Mouse (Mus musculus) forebrain, postnatal 0 days (tissue): ENCODE results near the gene Rccd1. TPM values are rescaled to one million over a fixed set of nuclear protein-coding genes. Genes with fewer than 3 reads are reported as not detected.

Experiments
- ATAC-seq: fragments of 200-750 bp; cut with Nextera tagmentation; 2 replicates; pipeline ENCODE4 v1.8.0; 2017; ENCODE audit warnings: mild to moderate bottlenecking, moderate library complexity
- DNase-seq: peaks from one replicate; pipeline ENCODE4 v3.0.0-alpha.2; 2015
- H3K27ac ChIP-seq: fragments of 300-500 bp; sonication (generic); 2 replicates; pipeline ENCODE4 v1.5.1; 2014; ENCODE audit warnings: low read depth, mild to moderate bottlenecking, antibody characterized with exemption, low read length, moderate library complexity, mixed read lengths
- H3K27me3 ChIP-seq: fragments of 300-500 bp; sonication (generic); 2 replicates; pipeline ENCODE4 v1.6.1; 2014; ENCODE audit warnings: mild to moderate bottlenecking, low read length, mixed read lengths; ENCODE audit not compliant: insufficient read depth
- H3K36me3 ChIP-seq: fragments of 300-500 bp; sonication (generic); 2 replicates; pipeline ENCODE4 v1.6.1; 2014; ENCODE audit warnings: mild to moderate bottlenecking, moderate library complexity; ENCODE audit not compliant: insufficient read depth
- H3K4me1 ChIP-seq: fragments of 300-500 bp; sonication (generic); 2 replicates; pipeline ENCODE4 v1.6.1; 2014; ENCODE audit warnings: antibody characterized with exemption; ENCODE audit not compliant: insufficient read depth
- H3K4me2 ChIP-seq: fragments of 300-500 bp; sonication (generic); 2 replicates; pipeline ENCODE4 v1.6.1; 2014; ENCODE audit warnings: low read depth, mild to moderate bottlenecking, moderate library complexity
- H3K4me3 ChIP-seq: fragments of 300-500 bp; sonication (generic); 2 replicates; pipeline ENCODE4 v1.5.1; 2014; ENCODE audit warnings: low read depth, low read length, mixed read lengths
- H3K9ac ChIP-seq: fragments of 300-500 bp; sonication (generic); 2 replicates; pipeline ENCODE4 v1.6.1; 2014; ENCODE audit warnings: mild to moderate bottlenecking
- H3K9me3 ChIP-seq: fragments of 300-500 bp; sonication (generic); 2 replicates; pipeline ENCODE4 v1.6.1; 2016; ENCODE audit warnings: low read length
- CTCF ChIP-seq: sonication (generic); IDR thresholded peaks from 2 replicates; pipeline ENCODE4 v1.5.1; 2016; ENCODE audit warnings: antibody characterized with exemption, control low read depth, low read depth
- WGBS: fragments of 180-500 bp; shearing (Covaris S2); extraction: QIAGEN DNeasy Blood & Tissue Kit; methylation state at CpG from one replicate; pipeline ENCODE4 v1.1.7; 2014; 5-methylcytosine and 5-hydroxymethylcytosine counted together
- polyA plus RNA-seq: library from polyadenylated mRNA; unstranded; fragments of >200 nt; fragmentation: Nextera tagmentation; extraction: Ambion mirVana; gene quantifications from 2 replicates; pipeline ENCODE4 v1.2.1, GENCODE M21; 2015
- total RNA-seq: library from RNA; depleted of rRNA; stranded (reverse); fragments of >200 nt; gene quantifications from 2 replicates; pipeline ENCODE4 v1.2.3, GENCODE M21; 2014

The Rccd1 gene
- total and polyA plus RNA-seq, 2 experiments from 2014 or later: 7.0 to 38.9 TPM

DNA sequence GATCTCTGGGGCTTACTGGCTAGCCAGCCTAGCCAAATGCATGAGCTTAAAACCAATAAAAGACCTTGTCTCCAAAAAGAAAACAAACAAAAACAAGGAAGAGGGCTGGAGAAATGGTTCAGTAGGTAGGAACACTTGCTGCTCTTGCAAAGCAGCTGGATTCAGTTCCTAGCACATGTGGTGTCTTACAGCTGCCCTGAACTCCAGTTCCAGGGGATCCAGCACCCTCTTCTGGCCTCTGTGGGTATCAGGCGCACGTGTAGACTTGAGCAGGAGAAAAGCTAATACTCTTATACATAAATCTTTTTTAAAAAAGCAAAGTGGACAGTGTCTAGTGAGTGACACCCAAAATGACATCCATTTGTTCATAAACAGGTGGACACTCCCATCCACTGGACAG, 22.7 kb downstream of the Rccd1 start:
- no peaks in the 10 kb centered on the region for H3K36me3 ChIP-seq

DNA sequence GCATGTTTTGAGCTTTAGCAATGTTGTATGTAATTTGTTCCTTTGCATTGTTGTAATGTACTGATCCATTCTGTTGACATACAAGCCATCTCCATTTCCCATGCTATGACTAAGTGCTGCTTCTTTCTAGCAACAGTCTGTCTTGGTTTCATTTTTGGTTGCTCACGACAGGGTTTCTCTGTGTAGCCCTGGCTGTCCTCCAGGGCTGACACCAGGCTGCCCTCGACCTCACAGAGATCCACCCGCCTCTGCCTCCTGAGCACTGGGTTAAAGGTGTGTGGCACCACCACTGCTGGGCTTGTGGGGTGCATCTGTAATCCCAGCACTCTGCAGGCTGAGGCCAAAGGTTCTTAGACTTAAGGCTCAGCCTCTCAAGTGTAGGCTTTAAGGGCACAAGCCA, 24.7 kb downstream of the Rccd1 start:
- no peak overlapping the region for H3K27ac ChIP-seq
- H3K9ac ChIP-seq: no peak overlapping the region
- no peak for TF ChIP-seq CTCF
- no peaks in the 10 kb centered on the region for H3K36me3 ChIP-seq
- no peak overlapping the region for H3K4me2 ChIP-seq
- 92% methylated on average over 3 of the region's 3 CpGs for WGBS
- ATAC-seq: no peak
- no peaks in the 10 kb centered on the region for H3K9me3 ChIP-seq
- no peaks in the 10 kb centered on the region for H3K4me1 ChIP-seq
- no peak for DNase-seq
- no peak overlapping the region for H3K4me3 ChIP-seq
- H3K27me3 ChIP-seq: no peaks in the 10 kb centered on the region

More for the DNA sequence above, 22.7 kb downstream of the Rccd1 start:
- no peaks in the 10 kb centered on the region for H3K4me1 ChIP-seq
- DNase-seq (no peak), ATAC-seq (no peak)
- no peak overlapping the region for H3K9ac ChIP-seq
- no peaks in the 10 kb centered on the region for H3K27me3 ChIP-seq
- no peak overlapping the region for H3K27ac ChIP-seq
- H3K4me2 ChIP-seq: no peak overlapping the region
- 88% methylated on average over 2 of the region's 2 CpGs for WGBS
- no peak for TF ChIP-seq CTCF
- no peaks in the 10 kb centered on the region for H3K9me3 ChIP-seq
- no peak overlapping the region for H3K4me3 ChIP-seq

DNA sequence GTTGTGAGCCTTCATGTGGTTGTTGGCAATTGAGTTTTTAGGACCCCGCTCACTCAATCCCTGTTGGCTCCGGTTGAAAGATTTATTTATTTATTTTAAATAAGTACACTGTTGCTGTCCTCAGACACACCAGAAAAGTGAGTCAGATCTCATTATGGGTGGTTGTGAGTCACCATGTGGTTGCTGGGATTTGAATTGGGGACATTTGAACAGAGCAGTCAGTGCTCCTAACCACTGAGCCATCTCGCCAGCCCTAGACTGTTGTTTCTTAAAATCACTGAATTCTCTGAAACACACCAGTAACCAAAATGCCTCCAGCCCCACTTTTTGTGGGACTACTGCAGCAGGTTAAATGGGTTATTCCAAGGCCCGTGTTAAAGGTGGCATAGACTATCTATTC, 25.5 kb downstream of the Rccd1 start:
- H3K4me3 ChIP-seq: no peak overlapping the region
- H3K9ac ChIP-seq: no peak overlapping the region
- DNase-seq: no peak
- no peak overlapping the region for H3K27ac ChIP-seq
- H3K9me3 ChIP-seq: no peaks in the 10 kb centered on the region
- H3K4me2 ChIP-seq: no peak overlapping the region
- H3K4me1 ChIP-seq: no peaks in the 10 kb centered on the region
- no peak for ATAC-seq
- no peaks in the 10 kb centered on the region for H3K27me3 ChIP-seq
- 92% methylated on average over 4 of the region's 4 CpGs for WGBS
- no peak for TF ChIP-seq CTCF
- no peaks in the 10 kb centered on the region for H3K36me3 ChIP-seq

DNA sequence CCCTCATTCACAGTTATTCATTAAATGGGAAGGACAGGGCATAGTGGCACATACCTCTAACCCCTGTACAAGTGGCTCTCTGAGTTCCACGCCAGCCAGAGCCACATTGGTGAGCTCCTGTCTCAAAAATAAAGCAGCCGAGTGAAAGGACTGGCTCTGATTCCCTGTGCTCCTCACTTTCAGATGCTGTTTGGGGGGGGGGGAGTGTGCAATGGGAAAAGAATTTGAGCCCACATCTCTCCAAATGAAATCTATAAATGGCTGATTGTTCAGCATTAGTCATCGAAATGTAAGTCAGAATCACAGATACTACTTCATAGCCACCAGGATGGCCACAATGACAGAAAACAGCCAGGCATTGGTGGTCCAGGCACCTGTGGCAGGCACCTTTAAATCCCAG, 27.2 kb downstream of the Rccd1 start:
- Histone ChIP-seq H3K27me3 (no peaks in the 10 kb centered on the region), H3K4me3 (no peak overlapping the region), H3K4me2 (no peak overlapping the region), H3K9ac (no peak overlapping the region), H3K4me1 (no peaks in the 10 kb centered on the region), H3K27ac (no peak overlapping the region), H3K36me3 (no peaks in the 10 kb centered on the region), H3K9me3 (no peaks in the 10 kb centered on the region)
- DNase-seq (no peak), ATAC-seq (no peak)
- 64% methylated on average over 3 of the region's 3 CpGs for WGBS
- TF ChIP-seq CTCF: no peak

DNA sequence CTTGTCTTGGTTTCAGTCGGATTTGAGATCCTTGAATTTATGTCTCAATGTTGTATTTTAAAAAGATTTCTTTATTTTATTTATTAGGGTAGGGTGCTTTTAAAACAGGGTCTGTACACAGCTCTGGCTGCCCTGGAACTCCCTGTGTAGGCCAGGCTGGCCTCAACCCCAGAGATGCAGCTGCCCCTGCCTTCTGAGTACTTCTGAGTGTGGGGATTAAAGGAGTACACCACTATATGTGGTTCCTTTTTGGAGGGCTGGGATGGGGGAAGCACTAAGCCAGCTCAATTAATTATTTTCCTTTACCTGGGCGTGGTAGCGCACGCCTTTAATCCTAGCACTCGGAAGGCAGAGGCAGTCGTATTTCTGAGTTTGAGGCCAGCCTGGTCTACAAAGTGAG, 27.8 kb downstream of the Rccd1 start:
- WGBS: 88% methylated on average over 6 of the region's 6 CpGs
- H3K4me2 ChIP-seq: no peak overlapping the region

DNA sequence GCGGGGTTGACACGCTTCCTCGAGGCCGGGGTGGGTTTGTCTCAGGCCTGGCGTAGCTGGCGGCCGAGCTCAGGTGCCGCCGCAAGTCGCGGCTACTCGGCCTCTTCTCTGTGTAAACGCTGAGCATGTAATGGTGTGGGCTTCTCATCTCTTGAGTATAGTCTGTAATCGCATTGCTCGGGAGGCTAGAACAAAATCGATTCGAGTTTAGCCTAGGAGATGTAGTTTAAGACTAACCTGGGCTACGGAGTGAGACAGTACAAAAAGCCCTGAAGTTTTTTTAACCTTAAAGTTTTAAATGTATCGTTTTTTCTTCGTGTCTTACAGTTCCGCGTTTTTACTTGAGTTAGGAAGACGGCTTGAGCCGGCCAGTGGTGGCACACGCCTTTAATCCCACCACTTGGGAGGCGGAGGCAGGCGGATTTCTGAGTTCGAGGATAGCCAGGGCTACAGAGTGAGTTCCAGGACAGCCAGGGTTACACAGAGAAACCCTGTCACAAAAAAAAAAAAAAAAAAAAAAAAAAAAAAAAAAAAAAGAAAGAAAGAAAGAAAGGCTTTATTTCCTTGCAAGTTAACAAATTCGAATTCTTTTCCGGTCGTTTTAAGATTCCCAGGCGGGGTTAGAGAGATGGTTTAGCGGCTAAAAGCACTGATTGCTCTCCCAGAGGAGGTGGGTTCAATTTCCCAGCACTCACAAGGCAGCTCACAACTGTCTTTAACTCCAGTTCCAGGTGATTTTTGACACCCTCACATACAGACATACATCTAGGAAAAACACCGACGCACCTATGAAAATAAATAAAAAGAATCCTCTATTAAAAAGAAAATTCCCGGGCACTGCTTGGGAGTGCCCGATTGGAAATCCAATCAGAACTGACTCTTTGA, 29.2 kb downstream of the Rccd1 start:
- no peaks in the 10 kb centered on the region for H3K9me3 ChIP-seq
- no peaks in the 10 kb centered on the region for H3K4me1 ChIP-seq
- no peak for TF ChIP-seq CTCF
- ATAC-seq: no peak
- H3K4me2 ChIP-seq: peak overlapping the region; percentile 98
- no peak for DNase-seq
- no peaks in the 10 kb centered on the region for H3K27me3 ChIP-seq
- no peak overlapping the region for H3K27ac ChIP-seq
- peak overlapping the region; percentile 73 for H3K4me3 ChIP-seq
- H3K36me3 ChIP-seq: peaks cover 13% of the 10 kb centered on the region
- peak overlapping the region; percentile 51 for H3K9ac ChIP-seq
- 7% methylated on average over 37 of the region's 37 CpGs for WGBS

More for the DNA sequence above, 27.8 kb downstream of the Rccd1 start:
- DNase-seq: no peak
- Histone ChIP-seq H3K9me3 (no peaks in the 10 kb centered on the region), H3K36me3 (0 out of 2 replicates have a peak, but pooled peaks cover 4% of the 10 kb centered on the region), H3K27ac (no peak overlapping the region), H3K4me1 (no peaks in the 10 kb centered on the region), H3K27me3 (no peaks in the 10 kb centered on the region), H3K4me3 (no peak overlapping the region), H3K9ac (no peak overlapping the region)
- ATAC-seq: no peak
- no peak for TF ChIP-seq CTCF

DNA sequence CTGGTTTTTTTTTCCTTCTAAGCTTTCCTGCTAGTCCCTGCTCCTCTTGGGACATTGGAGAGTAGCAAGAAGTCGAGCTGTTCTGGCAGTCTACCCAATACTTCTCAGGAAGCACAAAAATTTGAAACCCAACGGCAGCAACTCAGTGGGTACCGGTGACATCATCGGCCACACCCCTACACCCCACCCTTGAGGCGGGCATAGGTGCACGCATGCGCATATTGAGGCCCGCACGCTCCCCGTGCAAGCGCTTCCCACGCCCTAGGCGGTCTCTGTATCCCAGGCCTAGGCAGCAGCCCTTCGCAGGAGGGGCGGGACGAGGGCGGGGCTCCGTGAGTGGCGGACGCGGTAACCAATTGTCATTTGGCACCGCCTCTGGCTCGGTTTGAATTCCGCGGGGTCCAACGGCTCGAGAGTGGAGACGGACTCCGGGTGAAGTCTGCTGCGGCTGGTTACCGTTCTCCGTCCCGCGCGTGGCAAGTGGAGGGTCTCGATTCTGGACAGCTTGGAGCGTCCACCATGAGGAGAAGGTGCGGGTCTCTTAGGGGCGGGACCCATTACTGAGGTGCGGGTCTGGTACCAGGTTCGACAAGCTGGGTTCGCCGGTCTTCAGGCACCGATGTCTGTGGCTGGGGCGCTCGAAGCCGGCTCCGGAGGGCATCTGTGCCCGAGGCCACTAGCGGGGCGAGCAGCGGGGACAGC, 30.0 kb downstream of the Rccd1 start, which contains the start of gene Prc1:
TSS of gene Prc1 (plus strand) at position 389 of the 702 bp plus-strand sequence.
- ATAC-seq: peak; percentile 99
- H3K9ac ChIP-seq: peak within 1 kb of the TSS; percentile 51
- H3K4me1 ChIP-seq: no peaks in the 10 kb centered on the region
- peak within 1 kb of the TSS; percentile 40 for H3K27ac ChIP-seq
- no peak for TF ChIP-seq CTCF
- peaks cover 16% of the 10 kb centered on the region for H3K36me3 ChIP-seq
- peak; percentile 98 for DNase-seq
- H3K4me2 ChIP-seq: peak within 1 kb of the TSS; percentile 98
- no peaks in the 10 kb centered on the region for H3K27me3 ChIP-seq
- peak within 1 kb of the TSS; percentile 73 for H3K4me3 ChIP-seq
- under 1% methylated on average over 52 of the region's 52 CpGs for WGBS
- H3K9me3 ChIP-seq: no peaks in the 10 kb centered on the region
